Mouse (Mus musculus) liver, embryonic 13.5 days (tissue): ENCODE data around the gene Klhl30. TPM values are rescaled to one million over a fixed set of nuclear protein-coding genes. Genes with fewer than 3 reads are reported as not detected.

ENCODE experiments used
- ATAC-seq: fragments of 200-750 bp; cut with Nextera tagmentation; 2 replicates; pipeline ENCODE4 v1.8.0; 2017; ENCODE audit warnings: low read depth, mild to moderate bottlenecking, moderate number of reproducible peaks, moderate library complexity
- DNase-seq: peaks from one replicate; pipeline ENCODE4 v3.0.0; 2022
- H3K27ac ChIP-seq: fragments of 300-500 bp; sonication (generic); 2 replicates; pipeline ENCODE4 v1.5.1; 2015; ENCODE audit warnings: moderate library complexity, mild to moderate bottlenecking, inconsistent platforms
- H3K27me3 ChIP-seq: fragments of 300-500 bp; sonication (generic); 2 replicates; pipeline ENCODE4 v1.6.1; 2015; ENCODE audit warnings: mild to moderate bottlenecking, inconsistent platforms
- H3K36me3 ChIP-seq: fragments of 300-500 bp; sonication (generic); 2 replicates; pipeline ENCODE4 v1.6.1; 2015; ENCODE audit warnings: mild to moderate bottlenecking, inconsistent platforms
- H3K4me1 ChIP-seq: fragments of 300-500 bp; sonication (generic); replicated peaks from 2 replicates; pipeline ENCODE4 v1.6.1; 2015; ENCODE audit warnings: inconsistent platforms
- H3K4me2 ChIP-seq: fragments of 300-500 bp; sonication (generic); 2 replicates; pipeline ENCODE4 v1.6.1; 2015; ENCODE audit warnings: inconsistent platforms, mild to moderate bottlenecking, moderate library complexity
- H3K4me3 ChIP-seq: fragments of 300-500 bp; sonication (generic); replicated peaks from 2 replicates; pipeline ENCODE4 v1.5.1; 2015; ENCODE audit warnings: mild to moderate bottlenecking, inconsistent platforms
- H3K9ac ChIP-seq: fragments of 300-500 bp; sonication (generic); 2 replicates; pipeline ENCODE4 v1.6.1; 2015; ENCODE audit warnings: mild to moderate bottlenecking, inconsistent platforms
- H3K9me3 ChIP-seq: fragments of 300-500 bp; sonication (generic); replicated peaks from 2 replicates; pipeline ENCODE4 v1.6.1; 2016; ENCODE audit warnings: inconsistent platforms
- WGBS: fragments of 180-500 bp; shearing (Covaris S2); methylation state at CpG from one replicate; pipeline ENCODE4 v1.1.7; 2015; ENCODE audit not compliant: insufficient replicate concordance; 5-methylcytosine and 5-hydroxymethylcytosine counted together
- polyA plus RNA-seq: library from polyadenylated mRNA; unstranded; fragments of >200 nt; fragmentation: Nextera tagmentation; extraction: Ambion mirVana; gene quantifications from 2 replicates; pipeline ENCODE4 v1.2.1, GENCODE M21; 2015

Gene Klhl30
- polyA plus RNA-seq, result 0.10 TPM in 2 replicates

- DNase-seq (no peak), ATAC-seq (0 out of 2 replicates have a peak, but pooled peaks have one; percentile 23)
- Histone ChIP-seq H3K27me3 (peaks cover 18% of the 10 kb centered on the region), H3K27ac (no peak within 1 kb of the TSS), H3K9me3 (no peaks in the 10 kb centered on the region), H3K36me3 (no peaks in the 10 kb centered on the region), H3K4me1 (no peaks in the 10 kb centered on the region), H3K4me2 (no peak within 1 kb of the TSS), H3K9ac (no peak within 1 kb of the TSS), H3K4me3 (no peak within 1 kb of the TSS)
- WGBS, result 43% methylated on average over 4 of the region's 4 CpGs
Measured at GRCm38 (mm10) chr1:91350841-91351240, at the start of gene Klhl30. Klhl30 (plus strand) TSS chr1:91351016.

GRCm38 (mm10) chr1:91301206-91301920 is 49.5 kb upstream of the Klhl30 start:
- Histone ChIP-seq H3K4me1 (peaks cover 45% of the 10 kb centered on the region), H3K9ac (peak overlapping the region; percentile 44)

GRCm38 (mm10) chr1:91302021-91302420 is 48.8 kb upstream of the Klhl30 start:
- no peak for ATAC-seq
- 81% methylated on average over 3 of the region's 3 CpGs for WGBS
- H3K36me3 ChIP-seq, result peaks cover 57% of the 10 kb centered on the region

More at GRCm38 (mm10) chr1:91301206-91301920, 49.5 kb upstream of the Klhl30 start:
- Histone ChIP-seq H3K27ac (peak overlapping the region; percentile 80), H3K4me2 (peak overlapping the region; percentile 32; the same call in 1 of the 2 replicates), H3K9me3 (no peaks in the 10 kb centered on the region), H3K27me3 (no peaks in the 10 kb centered on the region), H3K36me3 (peaks cover 50% of the 10 kb centered on the region), H3K4me3 (no peak overlapping the region)
- DNase-seq, result no peak
- WGBS, result 61% methylated on average over 3 of the region's 3 CpGs
- ATAC-seq, result no peak

GRCm38 (mm10) chr1:91304621-91305020 is 46.2 kb upstream of the Klhl30 start:
- H3K9me3 ChIP-seq, result no peaks in the 10 kb centered on the region
- DNase-seq (no peak), ATAC-seq (no peak)
- no peak overlapping the region for H3K4me3 ChIP-seq
- WGBS, result 82% methylated on average over 4 of the region's 4 CpGs
- no peak overlapping the region for H3K9ac ChIP-seq
- H3K4me2 ChIP-seq, result no peak overlapping the region
- H3K4me1 ChIP-seq, result peaks cover 33% of the 10 kb centered on the region
- peaks cover 82% of the 10 kb centered on the region for H3K36me3 ChIP-seq
- H3K27me3 ChIP-seq, result no peaks in the 10 kb centered on the region
- no peak overlapping the region for H3K27ac ChIP-seq

More at GRCm38 (mm10) chr1:91302021-91302420, 48.8 kb upstream of the Klhl30 start:
- H3K9me3 ChIP-seq, result no peaks in the 10 kb centered on the region
- DNase-seq, result no peak
- H3K4me1 ChIP-seq, result peaks cover 45% of the 10 kb centered on the region
- H3K9ac ChIP-seq, result peak overlapping the region; percentile 44
- H3K27me3 ChIP-seq, result no peaks in the 10 kb centered on the region
- H3K27ac ChIP-seq, result peak overlapping the region; percentile 80
- H3K4me2 ChIP-seq, result no peak overlapping the region
- no peak overlapping the region for H3K4me3 ChIP-seq

GRCm38 (mm10) chr1:91309366-91310085 is 41.3 kb upstream of the Klhl30 start:
- no peak overlapping the region for H3K9ac ChIP-seq
- WGBS, result 88% methylated on average over 13 of the region's 13 CpGs
- DNase-seq (no peak), ATAC-seq (no peak; the same call in 1 of the 2 replicates)
- H3K4me1 ChIP-seq, result 0 out of 2 replicates have a peak, but pooled peaks cover 3% of the 10 kb centered on the region
- H3K27me3 ChIP-seq, result no peaks in the 10 kb centered on the region
- no peak overlapping the region for H3K4me2 ChIP-seq
- H3K9me3 ChIP-seq, result no peaks in the 10 kb centered on the region
- no peak overlapping the region for H3K27ac ChIP-seq
- H3K36me3 ChIP-seq, result peaks cover 92% of the 10 kb centered on the region
- no peak overlapping the region for H3K4me3 ChIP-seq

GRCm38 (mm10) chr1:91312273-91312672 is 38.5 kb upstream of the Klhl30 start:
- H3K27me3 ChIP-seq, result no peaks in the 10 kb centered on the region
- no peak for DNase-seq
- no peaks in the 10 kb centered on the region for H3K9me3 ChIP-seq
- 84% methylated on average over 4 of the region's 4 CpGs for WGBS
- H3K4me2 ChIP-seq, result no peak overlapping the region
- H3K36me3 ChIP-seq, result peaks cover 77% of the 10 kb centered on the region
- no peak overlapping the region for H3K9ac ChIP-seq
- 0 out of 2 replicates have a peak, but pooled peaks cover 3% of the 10 kb centered on the region for H3K4me1 ChIP-seq
- ATAC-seq, result no peak
- H3K4me3 ChIP-seq, result no peak overlapping the region
- H3K27ac ChIP-seq, result no peak overlapping the region

GRCm38 (mm10) chr1:91313251-91313650 is 37.6 kb upstream of the Klhl30 start:
- peaks cover 68% of the 10 kb centered on the region for H3K36me3 ChIP-seq
- DNase-seq (no peak), ATAC-seq (no peak)
- no peaks in the 10 kb centered on the region for H3K27me3 ChIP-seq
- H3K9me3 ChIP-seq, result no peaks in the 10 kb centered on the region
- no peak overlapping the region for H3K9ac ChIP-seq
- WGBS, result 64% methylated on average over 5 of the region's 5 CpGs
- no peak overlapping the region for H3K4me2 ChIP-seq
- H3K27ac ChIP-seq, result no peak overlapping the region
- H3K4me1 ChIP-seq, result 0 out of 2 replicates have a peak, but pooled peaks cover 3% of the 10 kb centered on the region
- H3K4me3 ChIP-seq, result no peak overlapping the region

GRCm38 (mm10) chr1:91317656-91318055 is 33.2 kb upstream of the Klhl30 start:
- peaks cover 13% of the 10 kb centered on the region for H3K4me1 ChIP-seq
- no peaks in the 10 kb centered on the region for H3K9me3 ChIP-seq
- H3K36me3 ChIP-seq, result peaks cover 25% of the 10 kb centered on the region
- H3K27ac ChIP-seq, result no peak overlapping the region
- WGBS, result 74% methylated on average over 6 of the region's 6 CpGs
- H3K9ac ChIP-seq, result no peak overlapping the region
- no peaks in the 10 kb centered on the region for H3K27me3 ChIP-seq
- H3K4me2 ChIP-seq, result no peak overlapping the region
- no peak for ATAC-seq
- DNase-seq, result no peak
- no peak overlapping the region for H3K4me3 ChIP-seq

- WGBS, result 42% methylated on average over 19 of the region's 19 CpGs
- no peaks in the 10 kb centered on the region for H3K9me3 ChIP-seq
- DNase-seq (no peak), ATAC-seq (peak; percentile 56)
- H3K36me3 ChIP-seq, result peaks cover 4% of the 10 kb centered on the region
- no peak within 1 kb of the TSS for H3K27ac ChIP-seq
- peaks cover 13% of the 10 kb centered on the region for H3K4me1 ChIP-seq
- no peaks in the 10 kb centered on the region for H3K27me3 ChIP-seq
- H3K4me3 ChIP-seq, result no peak within 1 kb of the TSS
- peak within 1 kb of the TSS; percentile 17; the same call in 1 of the 2 replicates for H3K9ac ChIP-seq
- no peak within 1 kb of the TSS; the same call in 1 of the 2 replicates for H3K4me2 ChIP-seq
Measured at GRCm38 (mm10) chr1:91321760-91322438, 28.9 kb upstream of the Klhl30 start, which contains the start of gene Espnl. Espnl (plus strand) TSS chr1:91322075.

GRCm38 (mm10) chr1:91324646-91325045 is 26.2 kb upstream of the Klhl30 start:
- DNase-seq, result no peak

GRCm38 (mm10) chr1:91325488-91326042 is 25.3 kb upstream of the Klhl30 start:
- H3K4me1 ChIP-seq, result peaks cover 13% of the 10 kb centered on the region
- H3K4me3 ChIP-seq, result no peak overlapping the region
- H3K4me2 ChIP-seq, result no peak overlapping the region
- no peak overlapping the region for H3K9ac ChIP-seq
- no peaks in the 10 kb centered on the region for H3K27me3 ChIP-seq
- no peak for DNase-seq
- WGBS, result 55% methylated on average over 4 of the region's 4 CpGs
- no peaks in the 10 kb centered on the region for H3K36me3 ChIP-seq
- no peak for ATAC-seq
- H3K27ac ChIP-seq, result no peak overlapping the region
- H3K9me3 ChIP-seq, result no peaks in the 10 kb centered on the region

More at GRCm38 (mm10) chr1:91324646-91325045, 26.2 kb upstream of the Klhl30 start:
- Histone ChIP-seq H3K27me3 (no peaks in the 10 kb centered on the region), H3K9ac (no peak overlapping the region), H3K36me3 (no peaks in the 10 kb centered on the region), H3K9me3 (no peaks in the 10 kb centered on the region), H3K4me2 (no peak overlapping the region), H3K4me1 (peaks cover 13% of the 10 kb centered on the region), H3K4me3 (no peak overlapping the region), H3K27ac (no peak overlapping the region)
- ATAC-seq, result no peak
- WGBS, result 65% methylated on average over 2 of the region's 2 CpGs
